Mouse (Mus musculus): Measurements from ENCODE around the gene Cep135.

The Cep135 gene

GRCm38 (mm10) chr5:76644234-76644633, 55.7 kb downstream of the Cep135 start:
- DNase-seq (ENCODE audit: extremely low spot score, low read depth, low spot score) = no peak

DNA sequence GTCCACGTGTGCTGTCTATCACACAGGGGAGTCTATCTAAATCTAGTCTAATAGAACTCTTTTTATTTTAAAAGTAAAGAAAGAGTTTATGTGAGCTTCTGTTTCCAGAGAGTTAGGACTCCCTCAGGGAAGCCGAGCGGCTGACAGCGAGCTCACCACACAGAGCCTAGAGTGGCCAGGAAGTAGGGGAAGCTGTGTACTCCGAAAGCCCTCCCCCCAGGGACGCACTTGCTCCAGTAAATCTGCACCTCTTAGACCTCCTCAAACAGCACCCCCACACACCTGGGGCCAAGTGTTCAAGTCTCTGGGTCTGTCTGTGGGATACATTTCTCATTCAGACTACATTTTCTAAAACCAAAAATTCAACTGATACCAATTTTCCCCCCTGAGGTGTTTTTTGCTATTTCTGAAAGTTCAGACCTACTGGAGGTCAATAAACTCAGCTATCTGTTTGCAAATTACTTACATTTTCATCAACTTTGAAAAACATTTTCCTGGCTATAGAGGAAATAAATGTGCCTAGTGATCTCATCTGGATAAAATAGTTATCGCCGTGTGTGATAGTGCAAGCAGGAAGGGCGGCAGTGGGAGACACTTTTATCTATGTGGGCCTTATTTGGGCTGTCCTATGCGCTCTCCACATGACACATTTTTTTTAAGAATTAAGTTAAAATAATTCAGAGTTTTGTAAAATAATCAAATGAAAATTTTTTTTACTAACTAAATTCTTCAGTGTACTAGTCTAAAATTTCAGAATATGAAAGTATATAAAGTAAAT, 56.8 kb downstream of the Cep135 start:
- DNase-seq (ENCODE audit: extremely low spot score, low read depth, low spot score) = no peak

DNA sequence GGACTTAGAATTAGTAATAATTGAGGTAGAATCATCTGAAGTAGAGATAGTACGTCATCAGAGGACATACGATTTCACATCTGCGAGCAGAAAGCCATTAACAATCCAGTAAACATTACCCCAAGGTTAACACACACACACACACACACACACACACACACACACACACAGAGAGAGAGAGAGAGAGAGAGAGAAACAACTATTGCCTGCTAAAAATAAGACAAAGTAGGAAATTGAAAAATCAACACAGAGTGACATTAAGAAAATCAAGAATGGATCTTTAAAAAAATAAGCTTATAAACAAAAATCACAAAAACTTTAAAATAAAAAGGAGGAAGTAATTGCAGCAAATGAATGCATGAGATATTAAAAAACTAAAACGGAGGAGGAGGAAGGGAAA, 61.4 kb downstream of the Cep135 start:
- DNase-seq (ENCODE audit: extremely low spot score, low read depth, low spot score) = no peak

- no peak for DNase-seq (ENCODE audit: extremely low spot score, low read depth, low spot score)
These were observed 62.7 kb downstream of the Cep135 start for GRCm38 (mm10) chr5:76651151-76651725.

DNA sequence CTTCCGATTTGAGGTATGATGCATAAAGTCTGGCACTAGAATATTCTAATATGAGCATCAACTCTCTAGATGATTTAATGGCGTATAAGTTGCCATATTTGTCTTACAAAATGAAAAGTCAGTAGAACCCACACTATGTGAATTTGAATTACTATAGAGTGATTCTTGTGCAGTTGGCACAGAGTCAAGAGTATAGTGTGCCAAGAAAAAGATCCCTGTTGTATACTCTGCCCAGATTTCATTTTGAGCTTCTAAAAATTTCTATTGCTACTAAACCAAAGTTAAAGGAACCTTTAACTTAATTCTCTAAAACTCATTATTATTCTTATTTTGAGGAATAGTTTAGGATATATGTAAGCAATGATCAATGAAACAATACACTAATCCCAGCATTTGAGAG, 67.7 kb downstream of the Cep135 start, which contains the start of gene C530008M17Rik:
Gene C530008M17Rik (plus strand): TSS at position 301 of the 400 bp plus-strand sequence.
- no peak for DNase-seq (ENCODE audit: extremely low spot score, low read depth, low spot score)

GRCm38 (mm10) chr5:76657245-76658083, 69.0 kb downstream of the Cep135 start:
- no peak for DNase-seq (ENCODE audit: extremely low spot score, low read depth, low spot score)

GRCm38 (mm10) chr5:76658084-76658934, 69.8 kb downstream of the Cep135 start:
- DNase-seq (ENCODE audit: extremely low spot score, low read depth, low spot score) = no peak

- DNase-seq (ENCODE audit: extremely low spot score, low read depth, low spot score) = no peak
These were observed 71.6 kb downstream of the Cep135 start for GRCm38 (mm10) chr5:76659958-76660635.

- no peak for DNase-seq (ENCODE audit: extremely low spot score, low read depth, low spot score)
These were observed 72.8 kb downstream of the Cep135 start for GRCm38 (mm10) chr5:76661310-76661709.

GRCm38 (mm10) chr5:76664936-76665335, 76.4 kb downstream of the Cep135 start:
- DNase-seq (ENCODE audit: extremely low spot score, low read depth, low spot score) = no peak

GRCm38 (mm10) chr5:76665421-76665820, 76.9 kb downstream of the Cep135 start:
- no peak for DNase-seq (ENCODE audit: extremely low spot score, low read depth, low spot score)

DNA sequence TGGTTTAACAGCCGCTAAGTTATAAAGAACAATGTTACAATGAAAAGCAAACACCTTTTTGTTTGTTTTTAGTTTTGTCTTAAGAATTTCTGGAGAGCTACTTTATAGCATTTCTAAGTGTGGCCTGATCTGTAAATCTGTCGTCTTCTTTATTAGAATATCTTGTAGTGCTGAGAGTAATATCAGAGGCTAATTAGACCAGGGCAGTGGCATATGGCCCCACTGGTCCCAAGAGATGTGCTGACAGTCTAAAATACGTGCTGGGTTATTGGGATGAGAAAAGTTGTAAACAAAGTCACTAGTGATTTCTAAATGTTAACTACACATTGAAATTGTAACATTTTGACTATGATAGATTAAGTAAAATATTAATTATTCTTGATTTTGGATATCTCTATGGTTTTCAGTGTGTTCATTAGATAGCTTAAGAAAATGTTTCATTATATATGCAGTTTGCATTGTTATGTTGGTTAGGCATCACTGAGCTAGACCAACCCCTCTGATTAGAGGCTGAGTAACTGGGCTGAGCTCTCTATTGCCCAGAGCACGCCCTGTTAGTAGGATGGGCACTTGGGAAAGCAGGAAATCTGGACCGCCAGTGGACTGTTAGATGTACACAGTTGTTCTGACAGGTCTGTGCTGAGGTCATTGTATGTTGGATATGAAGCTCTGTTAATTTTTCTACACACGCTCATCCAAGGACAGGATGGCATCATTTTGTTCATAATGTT, 77.7 kb downstream of the Cep135 start:
- DNase-seq (ENCODE audit: extremely low spot score, low read depth, low spot score) = no peak

DNA sequence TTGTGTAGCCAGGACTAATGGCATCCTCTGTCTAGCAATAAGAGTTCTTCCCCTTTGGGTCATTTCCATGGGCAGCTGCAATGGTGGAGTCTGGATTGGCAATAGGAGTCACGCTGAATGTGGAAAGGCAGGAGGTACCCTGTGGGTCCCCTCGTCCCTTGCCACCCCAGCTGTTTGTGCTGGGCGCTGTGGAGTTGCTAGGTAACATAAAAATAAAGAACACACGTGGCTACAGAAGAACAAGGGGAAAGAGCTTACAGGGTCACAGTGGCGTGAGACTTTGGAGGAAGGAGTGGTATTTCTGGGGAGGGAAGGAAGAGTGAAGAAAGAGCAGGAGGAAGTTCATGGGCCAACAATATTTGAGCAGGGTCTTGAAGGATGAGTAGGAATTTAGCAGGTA, 79.6 kb downstream of the Cep135 start:
- DNase-seq (ENCODE audit: extremely low spot score, low read depth, low spot score) = no peak

DNA sequence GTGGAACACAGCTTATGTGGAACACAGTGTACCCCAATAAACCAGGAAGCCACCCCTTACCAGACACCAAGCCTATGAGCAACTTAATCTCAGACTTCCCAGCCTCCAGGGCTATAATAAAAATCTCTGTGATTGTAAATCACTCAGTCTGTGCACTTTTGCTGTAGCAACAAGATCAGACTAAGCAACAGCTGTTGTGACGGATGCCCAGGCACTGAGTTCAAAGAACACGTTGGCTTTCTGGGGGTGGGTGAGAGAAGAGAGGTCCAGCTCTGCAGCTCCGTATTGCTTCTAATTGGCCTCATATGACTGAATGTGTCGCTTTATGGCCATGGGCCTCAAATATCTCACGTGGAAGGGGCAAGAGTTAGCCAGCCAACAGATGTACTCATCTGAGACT, 80.0 kb downstream of the Cep135 start:
- DNase-seq (ENCODE audit: extremely low spot score, low read depth, low spot score) = no peak

- DNase-seq (ENCODE audit: extremely low spot score, low read depth, low spot score) = no peak
These were observed 81.7 kb downstream of the Cep135 start for GRCm38 (mm10) chr5:76670183-76670582.

DNA sequence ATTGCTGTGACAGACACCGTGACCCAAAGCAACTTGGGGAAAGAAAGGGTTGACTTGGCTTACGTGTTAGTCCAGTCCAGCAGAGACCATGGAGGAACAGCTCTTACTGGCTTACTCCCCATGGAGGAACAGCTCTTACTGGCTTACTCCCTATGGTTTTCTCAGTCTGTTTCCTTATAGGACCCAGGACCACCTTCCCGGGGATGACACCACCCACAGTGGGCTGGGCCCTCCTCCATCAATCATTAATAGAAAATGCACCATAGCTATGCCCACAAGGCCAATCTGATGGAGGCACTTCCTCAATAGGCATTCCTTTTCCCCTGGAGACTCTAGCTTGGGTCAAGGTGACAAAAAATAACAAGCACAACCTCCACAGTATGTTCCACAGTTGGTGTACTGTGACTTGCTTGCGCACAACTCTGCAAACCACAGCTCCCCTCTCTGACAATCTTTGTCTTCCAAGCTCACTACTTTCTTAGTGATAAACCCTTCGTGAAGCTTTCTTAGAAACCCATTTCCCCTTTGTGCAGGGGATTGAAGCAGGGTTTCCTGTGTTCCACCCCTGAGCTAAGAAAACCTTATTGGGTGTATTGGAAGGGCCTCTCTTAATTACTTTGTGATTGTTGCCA, 85.6 kb downstream of the Cep135 start:
- DNase-seq (ENCODE audit: extremely low spot score, low read depth, low spot score) = no peak

- DNase-seq (ENCODE audit: extremely low spot score, low read depth, low spot score) = no peak
These were observed 86.9 kb downstream of the Cep135 start for GRCm38 (mm10) chr5:76675369-76675768.

DNA sequence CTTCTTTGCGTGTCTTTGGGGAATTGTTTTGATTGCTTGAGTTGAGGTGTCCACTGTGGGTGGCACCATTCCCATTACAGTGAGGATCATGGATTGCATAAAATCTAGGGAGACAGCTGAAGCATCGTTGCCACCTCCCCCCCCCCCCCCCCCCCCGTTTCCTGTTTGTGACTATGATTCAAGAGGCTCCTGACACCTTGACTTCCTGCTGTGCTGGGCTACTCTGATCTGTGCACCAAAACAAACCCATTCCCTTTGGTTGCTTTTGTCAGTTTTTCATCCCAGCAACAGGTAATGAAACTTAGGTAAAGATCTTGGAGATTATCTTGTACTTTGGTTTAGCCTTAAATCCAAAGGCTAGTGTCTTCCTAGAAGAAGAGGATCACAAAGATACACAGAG, 92.5 kb downstream of the Cep135 start:
- no peak for DNase-seq (ENCODE audit: extremely low spot score, low read depth, low spot score)
